ENCODE assay signal across 25 mouse cellular contexts in genomic region chr4:7385069-7385468, GRCm38 (mm10).
"Had no signal": no experiment of that assay in that cellular context is flagged by ENCODE, and none has a peak within 500 bp of the region (broad histone marks: within the 10 kb centered on the region; RNA-seq: fewer than 3 reads in every experiment).

No protein-coding gene starts in this region.

- H3K9me3 ChIP-seq: heart, embryonic 10.5 days; heart, embryonic 12.5 days; hindbrain, embryonic 10.5 days; hindbrain, embryonic 12.5 days; kidney, embryonic 15.5 days; limb, embryonic 13.5 days; limb, embryonic 15.5 days had no signal

- H3K4me1 ChIP-seq: heart, embryonic 10.5 days; heart, embryonic 12.5 days; hindbrain, embryonic 10.5 days; hindbrain, embryonic 12.5 days; kidney, embryonic 15.5 days; limb, embryonic 15.5 days had no signal

- H3K36me3 ChIP-seq: heart, embryonic 10.5 days; heart, embryonic 12.5 days; hindbrain, embryonic 10.5 days; hindbrain, embryonic 12.5 days; kidney, embryonic 15.5 days; limb, embryonic 13.5 days; limb, embryonic 15.5 days had no signal

- H3K4me3 ChIP-seq: heart, embryonic 10.5 days; heart, embryonic 12.5 days; hindbrain, embryonic 10.5 days; hindbrain, embryonic 12.5 days; kidney, embryonic 15.5 days; limb, embryonic 13.5 days; limb, embryonic 15.5 days had no signal

- DNase-seq: forebrain, postnatal 0 days; gastrocnemius, postnatal 14 days; gastrocnemius, postnatal 36 days; heart, adult 18-20 months; heart, postnatal 14 days; heart, postnatal 4 days; kidney, adult 11 months; kidney, adult 2 months; kidney, adult 9 months; kidney, postnatal 14 days; kidney, postnatal 36 days; layer of hippocampus, adult 9-11 months; layer of hippocampus, postnatal 36 days; left cerebral cortex, postnatal 4 days had no signal

- H3K9ac ChIP-seq: forebrain, postnatal 0 days; heart, embryonic 12.5 days; hindbrain, embryonic 12.5 days; hindbrain, embryonic 14.5 days; kidney, embryonic 15.5 days; limb, embryonic 13.5 days; limb, embryonic 15.5 days had no signal

- H3K27ac ChIP-seq: heart, embryonic 10.5 days; hindbrain, embryonic 10.5 days; hindbrain, embryonic 12.5 days; hindbrain, embryonic 14.5 days; hindbrain, postnatal 0 days; kidney, embryonic 15.5 days; kidney, postnatal 0 days; limb, embryonic 13.5 days; limb, embryonic 15.5 days had no signal

- H3K4me2 ChIP-seq: heart, embryonic 12.5 days; hindbrain, embryonic 12.5 days; hindbrain, embryonic 14.5 days; kidney, embryonic 15.5 days; limb, embryonic 13.5 days; limb, embryonic 15.5 days had no signal

- ATAC-seq: forebrain, postnatal 0 days; hindbrain, postnatal 0 days; intestine, embryonic 16.5 days had no signal

- H3K27me3 ChIP-seq: heart, embryonic 12.5 days; hindbrain, embryonic 12.5 days; kidney, embryonic 15.5 days; limb, embryonic 13.5 days; limb, embryonic 15.5 days had no signal
